Mouse (Mus musculus): ENCODE results near the gene Map3k7. TPM values are rescaled to one million over a fixed set of nuclear protein-coding genes. Genes with fewer than 3 reads are reported as not detected.
"Not testable (repeated sequence)": the region's sequence is repeated elsewhere in the genome, so short reads cannot be mapped to it uniquely, and the experiment has no call there.

The Map3k7 gene
- total and polyA plus RNA-seq, 3 experiments, result 31.2 to 54.2 TPM; not detected in 1

DNA sequence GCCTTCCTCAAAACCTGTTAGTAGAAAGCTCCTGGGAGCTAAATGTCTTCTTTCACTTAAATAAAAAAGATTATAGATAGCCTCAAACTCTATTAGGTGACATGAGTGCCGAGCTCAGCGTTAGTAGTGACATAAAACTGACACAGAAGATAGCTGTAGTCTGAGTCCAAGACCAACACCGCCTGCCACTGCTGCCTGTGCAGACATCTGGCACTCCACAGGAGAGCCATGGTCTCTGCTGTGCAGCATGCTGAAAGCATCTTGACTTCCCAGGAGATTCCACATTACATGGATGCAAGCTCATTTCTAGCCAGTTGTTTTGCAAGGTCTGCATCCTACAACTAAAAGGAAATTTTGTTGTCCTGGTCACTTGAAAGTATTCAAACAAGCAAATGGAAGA is 57.2 kb downstream of the Map3k7 start:
- Histone ChIP-seq H3K79me2 (ENCODE audit: control insufficient read depth, insufficient read depth, low read length, poor library complexity) (no peaks in the 10 kb centered on the region), H3K4me3 (ENCODE audit: control insufficient read depth in 1 of 2, insufficient read depth in 1 of 2, low read depth in 2 of 2, low read length in 2 of 2) (no peak overlapping the region), H3K9ac (ENCODE audit: control insufficient read depth, low read depth, low read length, poor library complexity, severe bottlenecking) (no peak overlapping the region), H3K9me3 (replicated peaks; ENCODE audit: insufficient read depth, low read length) (no peaks in the 10 kb centered on the region), H3K27me3 (ENCODE audit: control insufficient read depth in 1 of 2, insufficient read depth in 2 of 2, low read length in 2 of 2) (no peaks in the 10 kb centered on the region), H3K36me3 (ENCODE audit: control insufficient read depth in 1 of 2, insufficient read depth in 2 of 2, low read length in 2 of 2) (peaks cover 0 to 7% of the 10 kb centered on the region in 2 experiments; a peak in 1 of 4 replicates), H3K4me1 (ENCODE audit: control insufficient read depth in 1 of 2, insufficient read depth in 2 of 2, low read length in 2 of 2) (no peaks in the 10 kb centered on the region), H3K27ac (ENCODE audit: control insufficient read depth, low read depth, low read length) (no peak overlapping the region)
- TF ChIP-seq UBTF (IDR thresholded peaks at IDR 0.05; ENCODE audit: borderline replicate concordance, insufficient read depth, low read depth, low read length), result no peak
- TF ChIP-seq MAX (IDR thresholded peaks at IDR 0.05; ENCODE audit: low read length), result no peak
- TF ChIP-seq E2F4 (IDR thresholded peaks at IDR 0.05; ENCODE audit: borderline replicate concordance, low read depth, low read length), result no peak
- TF ChIP-seq ZNF384 (IDR thresholded peaks at IDR 0.05; ENCODE audit: low read depth, low read length), result no peak
- TF ChIP-seq GATA1 (IDR thresholded peaks at IDR 0.05; ENCODE audit: low read depth, low read length), result no peak
- TF ChIP-seq ZMIZ1 (IDR thresholded peaks at IDR 0.05; ENCODE audit: low read depth, low read length), result no peak
- no peak for TF ChIP-seq HCFC1 (IDR thresholded peaks at IDR 0.05; ENCODE audit: low read depth, low read length)
- TF ChIP-seq ELF1 (IDR thresholded peaks at IDR 0.05; ENCODE audit: low read depth, low read length), result no peak
- TF ChIP-seq MYC (IDR thresholded peaks at IDR 0.05; ENCODE audit: low read depth, low read length), result no peak
- no peak for TF ChIP-seq ZC3H11A (IDR thresholded peaks at IDR 0.05; ENCODE audit: low read depth, low read length)
- no peak for DNase-seq (ENCODE audit: low read depth, low spot score)

GRCm38 (mm10) chr4:32022321-32022720 is 58.4 kb downstream of the Map3k7 start:
- H3K4me3 ChIP-seq (ENCODE audit: control insufficient read depth in 1 of 2, insufficient read depth in 1 of 2, low read depth in 2 of 2, low read length in 2 of 2), result no peak overlapping the region
- H3K4me1 ChIP-seq (ENCODE audit: control insufficient read depth in 1 of 2, insufficient read depth in 2 of 2, low read length in 2 of 2), result no peaks in the 10 kb centered on the region
- DNase-seq (ENCODE audit: low read depth, low spot score), result no peak
- H3K36me3 ChIP-seq (ENCODE audit: control insufficient read depth in 1 of 2, insufficient read depth in 2 of 2, low read length in 2 of 2), result peaks cover 0 to 4% of the 10 kb centered on the region in 2 experiments; a peak in 1 of 4 replicates
- TF ChIP-seq MEF2A (IDR thresholded peaks at IDR 0.05; ENCODE audit: extremely low read depth, insufficient replicate concordance, low read depth, low read length, poor library complexity, severe bottlenecking), result no peak
- no peak for TF ChIP-seq MYB (IDR thresholded peaks at IDR 0.05; ENCODE audit: low read depth, low read length)
- TF ChIP-seq POLR2A (IDR thresholded peaks at IDR 0.05; ENCODE audit: control insufficient read depth in 1 of 2, insufficient read depth in 1 of 2, low read depth in 1 of 2, low read length in 2 of 2, poor library complexity in 1 of 2), result no peak
- no peak for TF ChIP-seq ZC3H11A (IDR thresholded peaks at IDR 0.05; ENCODE audit: low read depth, low read length)
- TF ChIP-seq UBTF (IDR thresholded peaks at IDR 0.05; ENCODE audit: borderline replicate concordance, insufficient read depth, low read depth, low read length), result no peak
- no peak for TF ChIP-seq TAL1 (IDR thresholded peaks at IDR 0.05; ENCODE audit: low read length)
- TF ChIP-seq ETS1 (IDR thresholded peaks at IDR 0.05; ENCODE audit: low read depth, low read length), result no peak
- TF ChIP-seq KAT2A (conservative IDR thresholded peaks at IDR 0.05; ENCODE audit: low read depth, low read length), result no peak
- TF ChIP-seq USF1 (IDR thresholded peaks at IDR 0.05; ENCODE audit: low read depth, low read length), result no peak
- no peak for TF ChIP-seq MAFK (IDR thresholded peaks at IDR 0.05; ENCODE audit: borderline replicate concordance, low read depth, low read length)
- H3K79me2 ChIP-seq (ENCODE audit: control insufficient read depth, insufficient read depth, low read length, poor library complexity), result no peaks in the 10 kb centered on the region
- H3K9ac ChIP-seq (ENCODE audit: control insufficient read depth, low read depth, low read length, poor library complexity, severe bottlenecking), result no peak overlapping the region
- no peak overlapping the region for H3K27ac ChIP-seq (ENCODE audit: control insufficient read depth, low read depth, low read length)
- H3K9me3 ChIP-seq (replicated peaks; ENCODE audit: insufficient read depth, low read length), result no peaks in the 10 kb centered on the region
- H3K27me3 ChIP-seq (ENCODE audit: control insufficient read depth in 1 of 2, insufficient read depth in 2 of 2, low read length in 2 of 2), result no peaks in the 10 kb centered on the region

DNA sequence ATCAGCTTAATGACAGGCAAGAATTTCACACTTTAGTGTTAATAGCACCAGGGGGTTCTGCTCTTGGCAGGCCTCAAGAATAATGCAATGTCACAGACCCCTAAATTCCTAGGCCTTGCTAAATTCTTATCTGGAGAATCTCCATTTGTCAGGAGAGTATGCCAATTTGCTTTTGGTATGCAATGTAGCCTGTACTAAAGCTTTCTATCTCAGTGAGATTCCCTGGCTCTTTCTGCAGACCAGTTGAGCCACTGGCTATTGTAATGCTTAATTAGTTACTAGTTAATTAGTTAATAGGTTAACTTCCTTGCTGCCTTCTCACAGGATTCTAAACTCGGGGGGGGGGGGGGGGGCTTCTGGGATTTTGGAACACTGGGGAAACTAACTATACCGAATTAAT is 60.3 kb downstream of the Map3k7 start:
- not testable (repeated sequence) for H3K9ac ChIP-seq (ENCODE audit: control insufficient read depth, low read depth, low read length, poor library complexity, severe bottlenecking); H3K4me3 ChIP-seq (ENCODE audit: control insufficient read depth in 1 of 2, insufficient read depth in 1 of 2, low read depth in 2 of 2, low read length in 2 of 2); H3K9me3 ChIP-seq (replicated peaks; ENCODE audit: insufficient read depth, low read length); H3K36me3 ChIP-seq (ENCODE audit: control insufficient read depth in 1 of 2, insufficient read depth in 2 of 2, low read length in 2 of 2); DNase-seq (ENCODE audit: low read depth, low spot score); H3K27ac ChIP-seq (ENCODE audit: control insufficient read depth, low read depth, low read length); H3K4me1 ChIP-seq (ENCODE audit: control insufficient read depth in 1 of 2, insufficient read depth in 2 of 2, low read length in 2 of 2); H3K27me3 ChIP-seq (ENCODE audit: control insufficient read depth in 1 of 2, insufficient read depth in 2 of 2, low read length in 2 of 2); H3K79me2 ChIP-seq (ENCODE audit: control insufficient read depth, insufficient read depth, low read length, poor library complexity)
